Mouse (Mus musculus) embryonic facial prominence, embryonic 12.5 days (tissue): ENCODE data around the gene Tnfrsf25. TPM values are rescaled to one million over a fixed set of nuclear protein-coding genes. Genes with fewer than 3 reads are reported as not detected.

ENCODE experiments used
- ATAC-seq: fragments of 200-750 bp; cut with Nextera tagmentation; 2 replicates; pipeline ENCODE4 v1.8.0; 2017; ENCODE audit not compliant: insufficient number of reproducible peaks, insufficient read depth, low FRiP score, low TSS enrichment
- H3K27ac ChIP-seq: fragments of 300-500 bp; sonication (generic); 2 replicates; pipeline ENCODE4 v1.5.1; 2016; ENCODE audit warnings: mild to moderate bottlenecking
- H3K27me3 ChIP-seq: fragments of 300-500 bp; sonication (generic); 2 replicates; pipeline ENCODE4 v1.6.1; 2016; ENCODE audit warnings: mild to moderate bottlenecking, moderate library complexity
- H3K36me3 ChIP-seq: fragments of 300-500 bp; sonication (generic); 2 replicates; pipeline ENCODE4 v1.6.1; 2016; ENCODE audit warnings: mild to moderate bottlenecking
- H3K4me1 ChIP-seq: fragments of 300-500 bp; sonication (generic); 2 replicates; pipeline ENCODE4 v1.6.1; 2016
- H3K4me2 ChIP-seq: fragments of 300-500 bp; sonication (generic); replicated peaks from 2 replicates; pipeline ENCODE4 v1.6.1; 2016; ENCODE audit warnings: mild to moderate bottlenecking, moderate library complexity
- H3K4me3 ChIP-seq: fragments of 300-500 bp; sonication (generic); 2 replicates; pipeline ENCODE4 v1.5.1; 2016; ENCODE audit warnings: mild to moderate bottlenecking
- H3K9ac ChIP-seq: fragments of 300-500 bp; sonication (generic); 2 replicates; pipeline ENCODE4 v1.6.1; 2016; ENCODE audit warnings: mild to moderate bottlenecking, moderate library complexity
- H3K9me3 ChIP-seq: fragments of 300-500 bp; sonication (generic); 2 replicates; pipeline ENCODE4 v1.6.1; 2016; ENCODE audit warnings: mild to moderate bottlenecking, moderate library complexity
- WGBS: fragments of 180-500 bp; shearing (Covaris S2); methylation state at CpG from one replicate; pipeline ENCODE4 v1.1.7; 2016; 5-methylcytosine and 5-hydroxymethylcytosine counted together
- polyA plus RNA-seq: library from polyadenylated mRNA; unstranded; fragments of >200 nt; fragmentation: Nextera tagmentation; extraction: Ambion mirVana; gene quantifications from 2 replicates; pipeline ENCODE4 v1.2.1, GENCODE M21; 2016

Tnfrsf25 gene
- polyA plus RNA-seq, 1 experiment from 2014 or later: 1.1 TPM

GRCm38 (mm10) chr4:152108673-152109072 lies 7.1 kb upstream of the Tnfrsf25 start:
- no peak overlapping the region for H3K27ac ChIP-seq
- H3K4me3 ChIP-seq: no peak overlapping the region
- WGBS: 88% methylated on average over 5 of the region's 5 CpGs
- ATAC-seq: no peak
- no peak overlapping the region for H3K9ac ChIP-seq
- H3K4me1 ChIP-seq: peaks cover 18% of the 10 kb centered on the region; the same call in 1 of the 2 replicates
- no peaks in the 10 kb centered on the region for H3K9me3 ChIP-seq
- H3K36me3 ChIP-seq: peaks cover 58% of the 10 kb centered on the region
- H3K4me2 ChIP-seq: peak overlapping the region; percentile 66; the same call in 1 of the 2 replicates
- H3K27me3 ChIP-seq: 0 out of 2 replicates have a peak, but pooled peaks cover 4% of the 10 kb centered on the region

- Histone ChIP-seq H3K4me2 (no peak overlapping the region), H3K4me3 (no peak overlapping the region), H3K4me1 (peaks cover 18% of the 10 kb centered on the region; the same call in 1 of the 2 replicates), H3K9ac (no peak overlapping the region), H3K27me3 (peaks cover 11% of the 10 kb centered on the region), H3K9me3 (no peaks in the 10 kb centered on the region), H3K27ac (no peak overlapping the region), H3K36me3 (peaks cover 58% of the 10 kb centered on the region)
- no peak for ATAC-seq
- 87% methylated on average over 3 of the region's 3 CpGs for WGBS
These were observed 6.2 kb upstream of the Tnfrsf25 start for GRCm38 (mm10) chr4:152109509-152109908.

- WGBS: 78% methylated on average over 4 of the region's 4 CpGs
- ATAC-seq: no peak
- Histone ChIP-seq H3K4me2 (no peak overlapping the region), H3K27me3 (peaks cover 23% of the 10 kb centered on the region), H3K27ac (no peak overlapping the region), H3K4me3 (no peak overlapping the region), H3K4me1 (peaks cover 23% of the 10 kb centered on the region), H3K9ac (no peak overlapping the region), H3K36me3 (peaks cover 60% of the 10 kb centered on the region), H3K9me3 (no peaks in the 10 kb centered on the region)
These were observed 5.0 kb upstream of the Tnfrsf25 start for GRCm38 (mm10) chr4:152110689-152111088.

GRCm38 (mm10) chr4:152112329-152112728 lies 3.4 kb upstream of the Tnfrsf25 start:
- peaks cover 48% of the 10 kb centered on the region for H3K36me3 ChIP-seq
- WGBS: 84% methylated on average over 9 of the region's 9 CpGs

GRCm38 (mm10) chr4:152114080-152114479 lies 1.7 kb upstream of the Tnfrsf25 start:
- 59% methylated on average over 16 of the region's 16 CpGs for WGBS
- Histone ChIP-seq H3K27ac (no peak overlapping the region), H3K4me1 (peaks cover 14% of the 10 kb centered on the region), H3K9ac (no peak overlapping the region), H3K9me3 (no peaks in the 10 kb centered on the region), H3K27me3 (peaks cover 53% of the 10 kb centered on the region), H3K4me2 (no peak overlapping the region), H3K4me3 (no peak overlapping the region), H3K36me3 (peaks cover 42% of the 10 kb centered on the region)
- no peak for ATAC-seq

More at GRCm38 (mm10) chr4:152112329-152112728, 3.4 kb upstream of the Tnfrsf25 start:
- ATAC-seq: no peak
- no peaks in the 10 kb centered on the region for H3K9me3 ChIP-seq
- H3K4me3 ChIP-seq: no peak overlapping the region
- H3K27me3 ChIP-seq: peaks cover 39% of the 10 kb centered on the region
- H3K27ac ChIP-seq: no peak overlapping the region
- H3K9ac ChIP-seq: no peak overlapping the region
- H3K4me1 ChIP-seq: peaks cover 26% of the 10 kb centered on the region
- no peak overlapping the region for H3K4me2 ChIP-seq

GRCm38 (mm10) chr4:152117538-152117937 lies 1.8 kb downstream of the Tnfrsf25 start:
- WGBS: 73% methylated on average over 9 of the region's 9 CpGs
- peaks cover 34% of the 10 kb centered on the region for H3K4me1 ChIP-seq
- no peaks in the 10 kb centered on the region for H3K9me3 ChIP-seq
- no peak for ATAC-seq
- no peak overlapping the region for H3K4me3 ChIP-seq
- no peak overlapping the region for H3K9ac ChIP-seq
- H3K27ac ChIP-seq: no peak overlapping the region
- H3K4me2 ChIP-seq: no peak overlapping the region
- peaks cover 25% of the 10 kb centered on the region for H3K36me3 ChIP-seq
- peaks cover 88% of the 10 kb centered on the region for H3K27me3 ChIP-seq

GRCm38 (mm10) chr4:152119396-152120292 lies 3.9 kb downstream of the Tnfrsf25 start:
- H3K4me3 ChIP-seq: peak overlapping the region; percentile 14; the same call in 1 of the 2 replicates
- peaks cover 34% of the 10 kb centered on the region for H3K4me1 ChIP-seq
- peak overlapping the region; percentile 37 for H3K4me2 ChIP-seq
- WGBS: 4% methylated on average over 39 of the region's 39 CpGs
- no peak for ATAC-seq
- H3K9me3 ChIP-seq: no peaks in the 10 kb centered on the region
- peaks cover 99% of the 10 kb centered on the region for H3K27me3 ChIP-seq
- H3K36me3 ChIP-seq: peaks cover 6% of the 10 kb centered on the region; the same call in 1 of the 2 replicates
- H3K27ac ChIP-seq: no peak overlapping the region
- H3K9ac ChIP-seq: no peak overlapping the region

GRCm38 (mm10) chr4:152120311-152121182 lies 4.8 kb downstream of the Tnfrsf25 start:
- H3K4me3 ChIP-seq: peak overlapping the region; percentile 13
- H3K4me2 ChIP-seq: peak overlapping the region; percentile 37
- H3K27ac ChIP-seq: no peak overlapping the region
- no peak for ATAC-seq
- H3K9me3 ChIP-seq: no peaks in the 10 kb centered on the region
- no peak overlapping the region for H3K9ac ChIP-seq
- WGBS: 1% methylated on average over 31 of the region's 31 CpGs
- peaks cover 99% of the 10 kb centered on the region for H3K27me3 ChIP-seq
- H3K36me3 ChIP-seq: no peaks in the 10 kb centered on the region
- peaks cover 36% of the 10 kb centered on the region for H3K4me1 ChIP-seq

- H3K9me3 ChIP-seq: no peaks in the 10 kb centered on the region
- ATAC-seq: no peak
- WGBS: 2% methylated on average over 12 of the region's 12 CpGs
- H3K9ac ChIP-seq: no peak overlapping the region
- no peaks in the 10 kb centered on the region for H3K36me3 ChIP-seq
- peaks cover 36% of the 10 kb centered on the region for H3K4me1 ChIP-seq
- no peak overlapping the region for H3K27ac ChIP-seq
- H3K4me3 ChIP-seq: peak overlapping the region; percentile 13
- peak overlapping the region; percentile 37 for H3K4me2 ChIP-seq
- H3K27me3 ChIP-seq: peaks cover 99% of the 10 kb centered on the region
These were observed 5.4 kb downstream of the Tnfrsf25 start for GRCm38 (mm10) chr4:152121183-152121505.

- Histone ChIP-seq H3K27me3 (peaks cover 99% of the 10 kb centered on the region), H3K36me3 (no peaks in the 10 kb centered on the region), H3K9ac (no peak overlapping the region), H3K4me3 (no peak overlapping the region), H3K4me2 (no peak overlapping the region), H3K27ac (no peak overlapping the region), H3K4me1 (peaks cover 35% of the 10 kb centered on the region), H3K9me3 (no peaks in the 10 kb centered on the region)
- no peak for ATAC-seq
- 20% methylated on average over 13 of the region's 13 CpGs for WGBS
These were observed 8.7 kb downstream of the Tnfrsf25 start for GRCm38 (mm10) chr4:152124361-152124961.
